Mouse (Mus musculus) heart, postnatal 0 days (tissue): ENCODE results near the gene Cmip. TPM values are rescaled to one million over a fixed set of nuclear protein-coding genes. Genes with fewer than 3 reads are reported as not detected.

Source experiments
- ATAC-seq: fragments of 200-750 bp; cut with Nextera tagmentation; 2 replicates; pipeline ENCODE4 v1.8.0; 2017; ENCODE audit warnings: low read depth, moderate number of reproducible peaks, moderate library complexity; ENCODE audit not compliant: insufficient read depth
- DNase-seq: peaks from one replicate; pipeline ENCODE4 v3.0.0-alpha.2; 2016; ENCODE audit warnings: low spot score
- H3K27ac ChIP-seq: fragments of 300-500 bp; sonication (generic); 2 replicates; pipeline ENCODE4 v1.5.1; 2014; ENCODE audit warnings: low read depth, mild to moderate bottlenecking
- H3K27me3 ChIP-seq: fragments of 300-500 bp; sonication (generic); 2 replicates; pipeline ENCODE4 v1.6.1; 2014; ENCODE audit warnings: low read length, mixed read lengths; ENCODE audit not compliant: control insufficient read depth, insufficient read depth
- H3K36me3 ChIP-seq: fragments of 300-500 bp; sonication (generic); replicated peaks from 2 replicates; pipeline ENCODE4 v1.6.1; 2014; ENCODE audit warnings: low read length, mixed read lengths; ENCODE audit not compliant: control insufficient read depth, insufficient read depth
- H3K4me1 ChIP-seq: fragments of 300-500 bp; sonication (generic); 2 replicates; pipeline ENCODE4 v1.6.1; 2014; ENCODE audit warnings: antibody characterized with exemption; ENCODE audit not compliant: control insufficient read depth, insufficient read depth
- H3K4me2 ChIP-seq: fragments of 300-500 bp; sonication (generic); 2 replicates; pipeline ENCODE4 v1.6.1; 2014; ENCODE audit warnings: low read depth, mild to moderate bottlenecking, low read length, moderate library complexity
- H3K4me3 ChIP-seq: fragments of 300-500 bp; sonication (generic); 2 replicates; pipeline ENCODE4 v1.5.1; 2014; ENCODE audit warnings: low read depth, low read length
- H3K9ac ChIP-seq: fragments of 300-500 bp; sonication (generic); replicated peaks from 2 replicates; pipeline ENCODE4 v1.6.1; 2014; ENCODE audit warnings: low read depth, low read length, mixed read lengths
- H3K9me3 ChIP-seq: fragments of 300-500 bp; sonication (generic); replicated peaks from 2 replicates; pipeline ENCODE4 v1.6.1; 2016; ENCODE audit warnings: low read length; ENCODE audit not compliant: control insufficient read depth
- CTCF ChIP-seq: IDR thresholded peaks from 2 replicates; pipeline ENCODE4 v1.5.1; 2016; ENCODE audit warnings: antibody characterized with exemption, control low read depth, low read depth
- EP300 ChIP-seq: IDR thresholded peaks from 2 replicates; pipeline ENCODE4 v1.6.1; 2016; ENCODE audit warnings: antibody characterized with exemption, low read depth
- WGBS: fragments of 180-500 bp; shearing (Covaris S2); extraction: QIAGEN DNeasy Blood & Tissue Kit; methylation state at CpG from one replicate; pipeline ENCODE4 v1.1.7; 2014; 5-methylcytosine and 5-hydroxymethylcytosine counted together
- polyA plus RNA-seq: library from polyadenylated mRNA; unstranded; fragments of >200 nt; fragmentation: Nextera tagmentation; extraction: Ambion mirVana; gene quantifications from 2 replicates; pipeline ENCODE4 v1.2.1, GENCODE M21; 2015
- total RNA-seq: library from RNA; depleted of rRNA; stranded (reverse); fragments of >200 nt; gene quantifications from 2 replicates; pipeline ENCODE4 v1.2.3, GENCODE M21; 2014; ENCODE audit warnings: low replicate concordance

Cmip gene
- total and polyA plus RNA-seq, 2 experiments from 2014 or later, result 5.7 to 11.1 TPM

DNA sequence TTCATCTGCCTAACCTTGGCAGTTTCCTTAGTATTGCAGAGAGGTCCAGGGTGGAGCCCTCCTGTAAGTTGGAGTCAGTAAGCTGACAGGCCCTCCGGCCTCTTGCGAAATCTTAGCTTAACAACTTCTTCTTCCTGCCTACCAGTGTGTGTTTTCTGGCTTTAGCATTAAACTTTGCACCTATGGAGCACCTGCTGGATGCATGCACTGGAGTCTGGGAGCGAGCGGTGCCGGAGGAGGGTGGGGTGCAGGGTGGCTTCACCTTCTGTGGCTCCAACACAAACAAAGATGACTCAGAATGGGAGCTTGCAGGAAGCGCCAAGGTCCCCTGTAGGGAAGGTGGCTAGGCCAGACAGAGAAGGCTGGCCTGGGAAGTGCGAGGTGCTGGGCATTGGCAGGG is 23.6 kb downstream of the Cmip start:
- ATAC-seq, result no peak
- Histone ChIP-seq H3K4me3 (no peak overlapping the region), H3K4me1 (peaks cover 16% of the 10 kb centered on the region), H3K27ac (no peak overlapping the region), H3K4me2 (no peak overlapping the region), H3K9ac (no peak overlapping the region), H3K27me3 (no peaks in the 10 kb centered on the region), H3K9me3 (no peaks in the 10 kb centered on the region), H3K36me3 (no peaks in the 10 kb centered on the region)
- no peak for DNase-seq
- no peak for TF ChIP-seq EP300
- no peak for TF ChIP-seq CTCF
- 69% methylated on average over 7 of the region's 7 CpGs for WGBS

GRCm38 (mm10) chr8:117281676-117282075 is 24.8 kb downstream of the Cmip start:
- Histone ChIP-seq H3K4me3 (no peak overlapping the region), H3K36me3 (no peaks in the 10 kb centered on the region), H3K4me1 (peaks cover 16% of the 10 kb centered on the region), H3K4me2 (no peak overlapping the region), H3K27ac (peak overlapping the region; percentile 54), H3K27me3 (no peaks in the 10 kb centered on the region), H3K9me3 (no peaks in the 10 kb centered on the region), H3K9ac (no peak overlapping the region)
- DNase-seq (no peak), ATAC-seq (no peak)
- 85% methylated on average over 10 of the region's 10 CpGs for WGBS
- TF ChIP-seq EP300 (no peak), CTCF (no peak)

- 50% methylated on average over 17 of the region's 17 CpGs for WGBS
- TF ChIP-seq CTCF, result no peak
- no peak for TF ChIP-seq EP300
- Histone ChIP-seq H3K27ac (peak overlapping the region; percentile 54), H3K9me3 (no peaks in the 10 kb centered on the region), H3K4me3 (no peak overlapping the region), H3K36me3 (no peaks in the 10 kb centered on the region), H3K4me1 (peaks cover 16% of the 10 kb centered on the region), H3K4me2 (peak overlapping the region; percentile 42), H3K9ac (no peak overlapping the region), H3K27me3 (no peaks in the 10 kb centered on the region)
- DNase-seq, result no peak
- peak; percentile 28 for ATAC-seq
Observed at GRCm38 (mm10) chr8:117282141-117282950, 25.5 kb downstream of the Cmip start.

DNA sequence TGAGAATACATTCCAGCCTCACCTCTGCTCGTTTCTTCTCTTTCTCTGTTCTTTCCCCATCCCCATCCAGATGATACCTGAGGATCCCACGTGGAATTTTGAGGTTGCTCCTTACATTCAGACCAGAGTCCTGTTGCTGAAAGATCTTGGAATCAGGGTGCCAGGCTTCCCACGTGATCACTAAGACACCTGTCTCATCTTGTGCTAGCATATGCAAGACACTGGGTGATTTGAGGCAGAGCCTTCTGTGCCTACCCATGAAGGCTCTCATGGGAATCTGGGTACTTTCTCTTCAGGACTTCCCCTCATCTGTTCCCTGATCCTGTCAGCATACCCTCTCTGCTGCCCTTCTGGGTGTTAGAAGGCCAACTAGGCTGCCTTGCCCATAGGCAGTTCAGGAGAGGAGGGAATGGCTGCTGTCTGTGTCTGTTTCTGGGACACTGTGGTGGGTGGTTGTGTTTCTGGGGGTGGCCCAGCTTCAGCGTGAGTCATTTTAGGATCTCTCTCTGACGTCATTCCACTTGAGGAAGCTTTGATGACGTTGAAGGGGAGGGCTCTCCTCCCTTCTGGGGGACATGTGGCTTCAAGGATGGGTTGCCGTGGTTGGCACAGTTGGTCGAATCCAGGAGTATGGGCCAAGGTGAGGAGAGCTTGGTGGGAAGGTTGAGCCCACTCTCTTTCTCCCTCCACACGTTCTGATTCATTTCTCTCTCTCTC is 28.1 kb downstream of the Cmip start:
- peaks cover 13% of the 10 kb centered on the region for H3K4me1 ChIP-seq
- no peak overlapping the region for H3K4me3 ChIP-seq
- ATAC-seq (no peak), DNase-seq (no peak)
- no peak overlapping the region for H3K27ac ChIP-seq
- no peak overlapping the region for H3K4me2 ChIP-seq
- no peaks in the 10 kb centered on the region for H3K36me3 ChIP-seq
- H3K27me3 ChIP-seq, result no peaks in the 10 kb centered on the region
- H3K9ac ChIP-seq, result no peak overlapping the region
- H3K9me3 ChIP-seq, result no peaks in the 10 kb centered on the region
- TF ChIP-seq CTCF (no peak), EP300 (no peak)
- WGBS, result 66% methylated on average over 9 of the region's 9 CpGs

DNA sequence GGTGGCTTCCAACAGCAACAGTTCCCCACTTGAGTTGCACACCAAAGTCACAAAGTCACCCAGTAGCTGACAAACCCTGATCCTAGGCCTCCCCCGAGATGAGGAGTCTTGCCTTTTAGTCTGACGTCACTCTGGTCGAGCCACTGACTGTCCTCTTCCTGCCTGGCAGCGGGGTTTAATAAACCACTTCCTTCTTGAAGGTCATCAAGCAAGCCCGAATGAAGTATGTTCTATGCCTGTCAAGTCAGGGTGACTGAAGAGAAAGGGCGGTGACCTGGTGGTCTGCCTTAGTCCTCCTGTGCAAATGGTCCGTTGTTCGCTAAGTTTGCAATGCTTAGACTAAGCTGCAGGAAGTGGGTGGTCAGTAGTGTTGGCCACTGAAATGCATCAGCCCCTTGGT is 31.1 kb downstream of the Cmip start:
- Histone ChIP-seq H3K9me3 (no peaks in the 10 kb centered on the region), H3K27me3 (no peaks in the 10 kb centered on the region), H3K4me2 (no peak overlapping the region), H3K4me1 (no peaks in the 10 kb centered on the region), H3K9ac (no peak overlapping the region), H3K36me3 (no peaks in the 10 kb centered on the region), H3K4me3 (no peak overlapping the region), H3K27ac (no peak overlapping the region)
- WGBS, result 70% methylated on average over 8 of the region's 8 CpGs
- no peak for ATAC-seq
- TF ChIP-seq CTCF (no peak), EP300 (no peak)
- no peak for DNase-seq
